Mouse (Mus musculus): Measurements from ENCODE around the gene Gopc. TPM values are rescaled to one million over a fixed set of nuclear protein-coding genes. Genes with fewer than 3 reads are reported as not detected.
A peak's percentile ranks its signal among the peaks of the same experiment; 100 is the strongest.

Gene Gopc
- polyA plus RNA-seq, 1 experiment from 2014 or later: 20.2 TPM

- Histone ChIP-seq H3K27me3 (ENCODE audit: control insufficient read depth, insufficient read depth, low read depth, low read length) (no peaks in the 10 kb centered on the region), H3K36me3 (ENCODE audit: control insufficient read depth, insufficient read depth, low read length) (no peaks in the 10 kb centered on the region), H3K4me2 (ENCODE audit: low read depth, low read length) (no peak overlapping the region), H3K4me3 (ENCODE audit: low read length) (no peak overlapping the region), H3K27ac (ENCODE audit: low read length) (no peak overlapping the region), H3K4me1 (replicated peaks; ENCODE audit: control insufficient read depth, insufficient read depth, low read length) (no peaks in the 10 kb centered on the region), H3K9ac (ENCODE audit: low read length) (no peak overlapping the region), H3K9me3 (ENCODE audit: control insufficient read depth, low read length) (no peaks in the 10 kb centered on the region)
- ATAC-seq (ENCODE audit: low read depth): no peak
- 82% methylated on average over 3 of the region's 3 CpGs for WGBS
Measured at GRCm38 (mm10) chr10:52396647-52397046, 14.7 kb upstream of the Gopc start.

- no peak overlapping the region for H3K4me3 ChIP-seq (ENCODE audit: low read length)
- no peak overlapping the region for H3K9ac ChIP-seq (ENCODE audit: low read length)
- no peaks in the 10 kb centered on the region for H3K27me3 ChIP-seq (ENCODE audit: control insufficient read depth, insufficient read depth, low read depth, low read length)
- no peak overlapping the region for H3K4me2 ChIP-seq (ENCODE audit: low read depth, low read length)
- 59% methylated on average over 2 of the region's 2 CpGs for WGBS
- no peak overlapping the region for H3K27ac ChIP-seq (ENCODE audit: low read length)
- no peaks in the 10 kb centered on the region for H3K36me3 ChIP-seq (ENCODE audit: control insufficient read depth, insufficient read depth, low read length)
- H3K9me3 ChIP-seq (ENCODE audit: control insufficient read depth, low read length): no peaks in the 10 kb centered on the region
- H3K4me1 ChIP-seq (replicated peaks; ENCODE audit: control insufficient read depth, insufficient read depth, low read length): no peaks in the 10 kb centered on the region
- ATAC-seq (ENCODE audit: low read depth): no peak
Measured at GRCm38 (mm10) chr10:52391208-52391607, 9.3 kb upstream of the Gopc start.

GRCm38 (mm10) chr10:52389438-52389837 lies 7.5 kb upstream of the Gopc start:
- no peaks in the 10 kb centered on the region for H3K9me3 ChIP-seq (ENCODE audit: control insufficient read depth, low read length)
- no peaks in the 10 kb centered on the region for H3K27me3 ChIP-seq (ENCODE audit: control insufficient read depth, insufficient read depth, low read depth, low read length)
- no peaks in the 10 kb centered on the region for H3K4me1 ChIP-seq (replicated peaks; ENCODE audit: control insufficient read depth, insufficient read depth, low read length)
- no peak overlapping the region for H3K9ac ChIP-seq (ENCODE audit: low read length)
- H3K4me3 ChIP-seq (ENCODE audit: low read length): no peak overlapping the region
- H3K36me3 ChIP-seq (ENCODE audit: control insufficient read depth, insufficient read depth, low read length): no peaks in the 10 kb centered on the region
- no peak overlapping the region for H3K4me2 ChIP-seq (ENCODE audit: low read depth, low read length)
- H3K27ac ChIP-seq (ENCODE audit: low read length): no peak overlapping the region
- 63% methylated on average over 3 of the region's 3 CpGs for WGBS
- no peak for ATAC-seq (ENCODE audit: low read depth)

GRCm38 (mm10) chr10:52388922-52389430 lies 7.1 kb upstream of the Gopc start, which contains the start of gene Nepn:
Gene Nepn (plus strand): TSS chr10:52388972.
- Histone ChIP-seq H3K4me2 (ENCODE audit: low read depth, low read length) (no peak within 1 kb of the TSS), H3K27ac (ENCODE audit: low read length) (no peak within 1 kb of the TSS), H3K9ac (ENCODE audit: low read length) (no peak within 1 kb of the TSS), H3K9me3 (ENCODE audit: control insufficient read depth, low read length) (no peaks in the 10 kb centered on the region), H3K4me1 (replicated peaks; ENCODE audit: control insufficient read depth, insufficient read depth, low read length) (no peaks in the 10 kb centered on the region), H3K4me3 (ENCODE audit: low read length) (no peak within 1 kb of the TSS), H3K27me3 (ENCODE audit: control insufficient read depth, insufficient read depth, low read depth, low read length) (no peaks in the 10 kb centered on the region), H3K36me3 (ENCODE audit: control insufficient read depth, insufficient read depth, low read length) (no peaks in the 10 kb centered on the region)
- ATAC-seq (ENCODE audit: low read depth): no peak
- WGBS: 66% methylated on average over 5 of the region's 5 CpGs

- no peak overlapping the region for H3K9ac ChIP-seq (ENCODE audit: low read length)
- no peak overlapping the region for H3K4me2 ChIP-seq (ENCODE audit: low read depth, low read length)
- ATAC-seq (ENCODE audit: low read depth): no peak
- H3K36me3 ChIP-seq (ENCODE audit: control insufficient read depth, insufficient read depth, low read length): no peaks in the 10 kb centered on the region
- no peaks in the 10 kb centered on the region for H3K9me3 ChIP-seq (ENCODE audit: control insufficient read depth, low read length)
- H3K4me1 ChIP-seq (replicated peaks; ENCODE audit: control insufficient read depth, insufficient read depth, low read length): 0 out of 2 replicates have a peak, but pooled peaks cover 5% of the 10 kb centered on the region
- 45% methylated on average over 4 of the region's 4 CpGs for WGBS
- H3K27ac ChIP-seq (ENCODE audit: low read length): no peak overlapping the region
- no peak overlapping the region for H3K4me3 ChIP-seq (ENCODE audit: low read length)
- no peaks in the 10 kb centered on the region for H3K27me3 ChIP-seq (ENCODE audit: control insufficient read depth, insufficient read depth, low read depth, low read length)
Measured at GRCm38 (mm10) chr10:52387192-52387591, 5.3 kb upstream of the Gopc start.

- Histone ChIP-seq H3K9ac (ENCODE audit: low read length) (no peak overlapping the region), H3K4me3 (ENCODE audit: low read length) (no peak overlapping the region), H3K27me3 (ENCODE audit: control insufficient read depth, insufficient read depth, low read depth, low read length) (no peaks in the 10 kb centered on the region), H3K4me2 (ENCODE audit: low read depth, low read length) (no peak overlapping the region), H3K4me1 (replicated peaks; ENCODE audit: control insufficient read depth, insufficient read depth, low read length) (0 out of 2 replicates have a peak, but pooled peaks cover 5% of the 10 kb centered on the region), H3K36me3 (ENCODE audit: control insufficient read depth, insufficient read depth, low read length) (no peaks in the 10 kb centered on the region), H3K9me3 (ENCODE audit: control insufficient read depth, low read length) (no peaks in the 10 kb centered on the region), H3K27ac (ENCODE audit: low read length) (no peak overlapping the region)
- no peak for ATAC-seq (ENCODE audit: low read depth)
- 46% methylated on average over 8 of the region's 8 CpGs for WGBS
Measured at GRCm38 (mm10) chr10:52384823-52385610, 3.1 kb upstream of the Gopc start.

GRCm38 (mm10) chr10:52383522-52383921 lies 1.6 kb upstream of the Gopc start:
- Histone ChIP-seq H3K4me1 (replicated peaks; ENCODE audit: control insufficient read depth, insufficient read depth, low read length) (0 out of 2 replicates have a peak, but pooled peaks cover 5% of the 10 kb centered on the region), H3K27ac (ENCODE audit: low read length) (no peak overlapping the region), H3K36me3 (ENCODE audit: control insufficient read depth, insufficient read depth, low read length) (no peaks in the 10 kb centered on the region), H3K9ac (ENCODE audit: low read length) (no peak overlapping the region), H3K4me2 (ENCODE audit: low read depth, low read length) (no peak overlapping the region), H3K27me3 (ENCODE audit: control insufficient read depth, insufficient read depth, low read depth, low read length) (no peaks in the 10 kb centered on the region), H3K4me3 (ENCODE audit: low read length) (no peak overlapping the region), H3K9me3 (ENCODE audit: control insufficient read depth, low read length) (no peaks in the 10 kb centered on the region)
- no peak for ATAC-seq (ENCODE audit: low read depth)
- 82% methylated on average over 1 of the region's 1 CpGs for WGBS

- H3K27ac ChIP-seq (ENCODE audit: low read length): peak overlapping the region; percentile 21
- no peaks in the 10 kb centered on the region for H3K36me3 ChIP-seq (ENCODE audit: control insufficient read depth, insufficient read depth, low read length)
- 54% methylated on average over 6 of the region's 6 CpGs for WGBS
- peak overlapping the region; percentile 95 for H3K4me3 ChIP-seq (ENCODE audit: low read length)
- no peaks in the 10 kb centered on the region for H3K9me3 ChIP-seq (ENCODE audit: control insufficient read depth, low read length)
- 0 out of 2 replicates have a peak, but pooled peaks cover 5% of the 10 kb centered on the region for H3K4me1 ChIP-seq (replicated peaks; ENCODE audit: control insufficient read depth, insufficient read depth, low read length)
- no peak for ATAC-seq (ENCODE audit: low read depth)
- H3K9ac ChIP-seq (ENCODE audit: low read length): peak overlapping the region; percentile 73
- no peaks in the 10 kb centered on the region for H3K27me3 ChIP-seq (ENCODE audit: control insufficient read depth, insufficient read depth, low read depth, low read length)
- H3K4me2 ChIP-seq (ENCODE audit: low read depth, low read length): peak overlapping the region; percentile 72
Measured at GRCm38 (mm10) chr10:52383022-52383421, 1.1 kb upstream of the Gopc start.

- 0 out of 2 replicates have a peak, but pooled peaks cover 5% of the 10 kb centered on the region for H3K4me1 ChIP-seq (replicated peaks; ENCODE audit: control insufficient read depth, insufficient read depth, low read length)
- H3K4me3 ChIP-seq (ENCODE audit: low read length): peak overlapping the region; percentile 95
- H3K4me2 ChIP-seq (ENCODE audit: low read depth, low read length): peak overlapping the region; percentile 95
- no peaks in the 10 kb centered on the region for H3K27me3 ChIP-seq (ENCODE audit: control insufficient read depth, insufficient read depth, low read depth, low read length)
- H3K36me3 ChIP-seq (ENCODE audit: control insufficient read depth, insufficient read depth, low read length): no peaks in the 10 kb centered on the region
- peak; percentile 51 for ATAC-seq (ENCODE audit: low read depth)
- peak overlapping the region; percentile 95 for H3K9ac ChIP-seq (ENCODE audit: low read length)
- peak overlapping the region; percentile 93 for H3K27ac ChIP-seq (ENCODE audit: low read length)
- no peaks in the 10 kb centered on the region for H3K9me3 ChIP-seq (ENCODE audit: control insufficient read depth, low read length)
- WGBS: under 1% methylated on average over 19 of the region's 19 CpGs
Measured at GRCm38 (mm10) chr10:52381321-52381801, 563 bp downstream of the Gopc start.
